23 mouse cellular contexts compared by ENCODE assay signal in the genomic region with DNA sequence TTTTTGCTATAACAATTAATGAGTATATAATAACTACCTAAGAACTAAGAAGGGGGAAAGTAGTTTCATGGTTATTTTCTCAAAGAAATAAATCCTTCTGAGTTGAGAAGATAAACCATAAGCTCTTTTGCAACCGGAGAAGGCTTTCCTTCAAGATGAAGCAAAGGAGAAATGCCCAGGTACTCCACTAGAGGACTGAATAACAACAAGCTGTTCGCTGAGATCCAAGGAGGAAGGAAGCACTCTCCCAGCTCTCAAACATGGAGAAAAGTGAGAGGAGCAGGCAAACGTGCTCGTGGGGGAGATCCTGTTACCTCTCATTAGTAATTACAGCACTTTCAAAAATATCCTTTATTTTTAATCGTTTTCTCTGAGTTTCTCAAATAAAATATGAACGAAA. TPM values are rescaled to one million over a fixed set of nuclear protein-coding genes. Genes with fewer than 3 reads are reported as not detected.
DNase-seq lines count a peak whose midpoint lies in the region; ATAC-seq and TF ChIP-seq lines count a peak whose summit lies in the region.
"Had no signal": no experiment of that assay in that cellular context is flagged by ENCODE, and none has a peak within 500 bp of the region (broad histone marks: within the 10 kb centered on the region; RNA-seq: fewer than 3 reads in every experiment).

No protein-coding gene starts in this region.

- H3K9me3 ChIP-seq in lung, postnatal 0 days (ENCODE audit: low read length): no peaks in the 10 kb centered on the region
- H3K9me3 ChIP-seq: forebrain, embryonic 10.5 days; forebrain, embryonic 15.5 days; hindbrain, embryonic 15.5 days; limb, embryonic 13.5 days; lung, embryonic 15.5 days; neural tube, embryonic 13.5 days had no signal

- no peaks in the 10 kb centered on the region for H3K4me1 ChIP-seq in lung, postnatal 0 days (ENCODE audit: insufficient read depth, low read depth, low read length)
- H3K4me1 ChIP-seq: forebrain, embryonic 10.5 days; forebrain, embryonic 15.5 days; hindbrain, embryonic 15.5 days; limb, embryonic 13.5 days; lung, embryonic 15.5 days; neural tube, embryonic 13.5 days had no signal

- ATAC-seq in frontal cortex, adult (ENCODE audit: low TSS enrichment): peak; percentile 92
- 0 out of 2 replicates have a peak, but pooled peaks have one; percentile 41 for ATAC-seq in lung, postnatal 0 days
- ATAC-seq: forebrain, embryonic 15.5 days had no signal

- H3K4me3 ChIP-seq in lung, postnatal 0 days (ENCODE audit: low read depth, low read length): no peak overlapping the region
- H3K4me3 ChIP-seq: forebrain, embryonic 10.5 days; forebrain, embryonic 15.5 days; hindbrain, embryonic 15.5 days; limb, embryonic 13.5 days; lung, embryonic 15.5 days; neural tube, embryonic 13.5 days had no signal

- no peak for DNase-seq in frontal cortex, postnatal 14 days (ENCODE audit: low spot score in 2 of 2)
- DNase-seq in lung, postnatal 0 days (ENCODE audit: low spot score): peak; percentile 57
- DNase-seq in lung, postnatal 4 days: no peak
- peak; percentile 18 for DNase-seq in NIH3T3 (ENCODE audit: low read depth)
- peak; percentile 51 for DNase-seq in brain, adult 2 months (ENCODE audit: low read depth, low spot score)
- no peak for DNase-seq in heart, postnatal 14 days
- DNase-seq in heart, adult 8-10 months (ENCODE audit: low spot score): no peak
- DNase-seq: adrenal gland, postnatal 14 days; cerebellum, adult 18-20 months; cerebellum, postnatal 10 days; gastrocnemius, postnatal 14 days; kidney, adult 2 months; right cerebral cortex, postnatal 4 days; thymus, postnatal 4 days had no signal

- 0 out of 2 replicates have a peak overlapping the region, but pooled peaks have one; percentile 1 for H3K4me2 ChIP-seq in lung, postnatal 0 days (replicated peaks; ENCODE audit: low read depth, low read length)
- H3K4me2 ChIP-seq: forebrain, embryonic 15.5 days; heart, embryonic 11.5 days; hindbrain, embryonic 15.5 days; limb, embryonic 13.5 days; liver, embryonic 11.5 days; lung, embryonic 15.5 days; neural tube, embryonic 13.5 days had no signal

- H3K36me3 ChIP-seq in lung, postnatal 0 days (ENCODE audit: insufficient read depth, low read length): no peaks in the 10 kb centered on the region; the same call in 1 of the 2 replicates
- H3K36me3 ChIP-seq: forebrain, embryonic 15.5 days; hindbrain, embryonic 15.5 days; neural tube, embryonic 13.5 days had no signal

- WGBS in lung, postnatal 0 days: 58% methylated on average over 6 of the region's 6 CpGs

- H3K9ac ChIP-seq in lung, postnatal 0 days (replicated peaks; ENCODE audit: low read depth): no peak overlapping the region
- H3K9ac ChIP-seq: forebrain, embryonic 15.5 days; hindbrain, embryonic 15.5 days; limb, embryonic 13.5 days; lung, embryonic 15.5 days; neural tube, embryonic 13.5 days had no signal

- H3K27ac ChIP-seq in lung, postnatal 0 days (ENCODE audit: low read length): 0 out of 2 replicates have a peak overlapping the region, but pooled peaks have one; percentile 33
- H3K27ac ChIP-seq: forebrain, embryonic 10.5 days; forebrain, embryonic 15.5 days; hindbrain, embryonic 15.5 days; limb, embryonic 13.5 days; lung, embryonic 15.5 days; neural tube, embryonic 13.5 days had no signal

- intact Hi-C loops in heart, postnatal 14 days (cut with DNase I): loop anchor here (10.0 kb wide), 1 partner anchor 1012 kb away; no protein-coding TSS in a partner anchor

- no peaks in the 10 kb centered on the region for H3K27me3 ChIP-seq in lung, postnatal 0 days (replicated peaks; ENCODE audit: insufficient read depth, low read length)
- H3K27me3 ChIP-seq: forebrain, embryonic 15.5 days; hindbrain, embryonic 15.5 days; limb, embryonic 13.5 days; lung, embryonic 15.5 days; neural tube, embryonic 13.5 days had no signal

- TF ChIP-seq EP300 in lung, postnatal 0 days (IDR thresholded peaks at IDR 0.05): no peak

- TF ChIP-seq CTCF in lung, postnatal 0 days (IDR thresholded peaks at IDR 0.05): peak; percentile 54

RNA-seq across cellular contexts. Expression of a gene that starts 46.5 kb away (rescaled TPM):
- 4.6 and 6.7 TPM in 2 replicates for polyA plus RNA-seq in lung, postnatal 0 days (2015; fragmentation: Nextera tagmentation; extraction: Ambion mirVana)
- total RNA-seq in heart, postnatal 14 days (2021): 1 to 10 TPM; 2.7 to 4.9 TPM
- total RNA-seq in heart, adult 8-10 months (2022): under 1 TPM; 0.12 to 0.43 (median 0.29) TPM

Comparison
In these comparisons a context has a peak if more than half of its experiments do, and no peak if none do; other contexts are left out.
1. DNase-seq: peak in lung, postnatal 0 days (single experiment), NIH3T3 (single experiment) and brain, adult 2 months (single experiment); none in frontal cortex, postnatal 14 days (0 of 2), lung, postnatal 4 days (0 of 2), heart, postnatal 14 days (0 of 2) and heart, adult 8-10 months (single experiment).